Mouse (Mus musculus) heart, adult 2 months (tissue): ENCODE results near the gene Grin2c. TPM values are rescaled to one million over a fixed set of nuclear protein-coding genes. Genes with fewer than 3 reads are reported as not detected.

ENCODE experiments used
- DNase-seq, 2 experiments: peaks; one replicate each; pipeline ENCODE4 v3.0.0; 2021
- H3K27ac ChIP-seq: fragments of 200-600 bp; 2 replicates; pipeline ENCODE4 v1.8.1; 2022
- H3K27me3 ChIP-seq: fragments of 200-500 bp; 2 replicates; pipeline ENCODE4 v1.6.1; 2012; ENCODE audit warnings: mild to moderate bottlenecking, low read length, inconsistent platforms, mixed read lengths; ENCODE audit not compliant: control insufficient read depth, insufficient read depth
- H3K36me3 ChIP-seq: fragments of 200-500 bp; 2 replicates; pipeline ENCODE4 v1.6.1; 2012; ENCODE audit warnings: low read length, inconsistent platforms; ENCODE audit not compliant: control insufficient read depth, insufficient read depth
- H3K4me1 ChIP-seq: fragments of 200-500 bp; 2 replicates; pipeline ENCODE4 v1.6.1; 2011; ENCODE audit warnings: low read length; ENCODE audit not compliant: control insufficient read depth, insufficient read depth
- H3K4me3 ChIP-seq: fragments of 200-600 bp; 2 replicates; pipeline ENCODE4 v1.8.1; 2022
- H3K79me2 ChIP-seq: fragments of 200-500 bp; replicated peaks from 2 replicates; pipeline ENCODE4 v1.6.1; 2012; ENCODE audit warnings: mild to moderate bottlenecking, inconsistent platforms, low read length, moderate library complexity, mixed read lengths; ENCODE audit not compliant: control insufficient read depth, insufficient read depth
- H3K9ac ChIP-seq: fragments of 200-500 bp; 2 replicates; pipeline ENCODE4 v1.6.1; 2012; ENCODE audit warnings: low read depth, mild to moderate bottlenecking, control low read depth, inconsistent platforms, low read length, mixed read lengths
- CTCF ChIP-seq: fragments of 200-600 bp; IDR thresholded peaks from 2 replicates; pipeline ENCODE4 v1.8.1; 2022; ENCODE audit warnings: antibody characterized with exemption, mild to moderate bottlenecking, moderate library complexity
- EP300 ChIP-seq: fragments of 200-500 bp; IDR thresholded peaks from 2 replicates; pipeline ENCODE4 v1.6.1; 2011; ENCODE audit warnings: low read depth, low read length, control low read depth; ENCODE audit not compliant: insufficient read depth
- POLR2A ChIP-seq: fragments of 200-500 bp; IDR thresholded peaks from 2 replicates; pipeline ENCODE4 v1.6.1; 2011; ENCODE audit warnings: mild to moderate bottlenecking, low read depth, low read length, control low read depth; ENCODE audit not compliant: insufficient read depth
- WGBS: fragments of 180-500 bp; shearing (Covaris S2); methylation state at CpG from one replicate; pipeline ENCODE4 v1.1.7; 2018; 5-methylcytosine and 5-hydroxymethylcytosine counted together
- intact Hi-C: fragments of 180-260 bp; cut with DNase I; formaldehyde crosslinking; loops from one replicate; pipeline ENCODE4 v1.15.1; 2025
- polyA plus RNA-seq: library from polyadenylated mRNA; depleted of rRNA; stranded (reverse); fragments of >200 nt; gene quantifications from 2 replicates; pipeline ENCODE4 v1.2.3, GENCODE M21; 2012
- total RNA-seq, 2 experiments: library from RNA; stranded (reverse); gene quantifications; 2 replicates each; pipeline ENCODE4 v1.2.3; 2021

Grin2c gene
- total and polyA plus RNA-seq, 3 experiments, result 0.25 to 2.0 (median 0.26) TPM

DNA sequence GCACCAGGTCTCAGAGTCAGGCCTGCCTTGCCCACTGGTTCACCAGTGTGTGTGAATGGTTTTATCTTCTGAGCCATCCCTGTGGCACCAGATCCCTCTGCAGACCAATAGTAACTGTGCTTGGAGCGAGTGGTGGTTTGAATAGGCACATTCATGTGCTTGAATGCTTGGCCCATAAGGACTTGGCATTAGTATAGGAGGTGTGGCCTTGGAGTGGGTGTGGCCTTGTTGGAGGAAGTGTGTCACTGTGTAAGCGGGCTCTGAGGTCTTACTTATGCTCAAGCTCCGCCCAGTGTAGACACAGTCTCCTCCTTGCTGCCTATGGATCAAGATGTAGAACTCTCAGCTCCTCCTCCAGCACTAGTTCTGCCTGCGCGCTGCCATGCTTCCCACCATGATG, 20.3 kb upstream of the Grin2c start:
- Histone ChIP-seq H3K79me2 (no peaks in the 10 kb centered on the region), H3K27me3 (no peaks in the 10 kb centered on the region), H3K36me3 (no peaks in the 10 kb centered on the region), H3K4me3 (no peak overlapping the region), H3K27ac (no peak overlapping the region), H3K4me1 (peaks cover 6% of the 10 kb centered on the region; the same call in 1 of the 2 replicates), H3K9ac (no peak overlapping the region)
- 86% methylated on average over 5 of the region's 5 CpGs for WGBS
- no peak for TF ChIP-seq CTCF
- no peak for TF ChIP-seq POLR2A
- no peak for TF ChIP-seq EP300
- intact Hi-C loops, result no loop called here
- DNase-seq, result no peak

- H3K36me3 ChIP-seq, result no peaks in the 10 kb centered on the region
- intact Hi-C loops, result no loop called here
- DNase-seq, result no peak
- H3K4me1 ChIP-seq, result peaks cover 6% of the 10 kb centered on the region
- H3K79me2 ChIP-seq, result no peaks in the 10 kb centered on the region
- no peak overlapping the region for H3K27ac ChIP-seq
- no peak overlapping the region for H3K4me3 ChIP-seq
- WGBS, result 71% methylated on average over 19 of the region's 19 CpGs
- H3K9ac ChIP-seq, result no peak overlapping the region
- no peaks in the 10 kb centered on the region for H3K27me3 ChIP-seq
- no peak for TF ChIP-seq EP300
- TF ChIP-seq POLR2A, result no peak
- no peak for TF ChIP-seq CTCF
Observed at GRCm38 (mm10) chr11:115286201-115286993, 19.4 kb upstream of the Grin2c start.

- TF ChIP-seq EP300, result no peak
- no peaks in the 10 kb centered on the region for H3K27me3 ChIP-seq
- no peak for DNase-seq
- intact Hi-C loops, result no loop called here
- no peaks in the 10 kb centered on the region for H3K79me2 ChIP-seq
- 48% methylated on average over 4 of the region's 4 CpGs for WGBS
- H3K36me3 ChIP-seq, result no peaks in the 10 kb centered on the region
- H3K4me3 ChIP-seq, result no peak overlapping the region
- H3K27ac ChIP-seq, result no peak overlapping the region
- H3K9ac ChIP-seq, result no peak overlapping the region
- peaks cover 1% of the 10 kb centered on the region for H3K4me1 ChIP-seq
Observed at GRCm38 (mm10) chr11:115285282-115285681, 18.2 kb upstream of the Grin2c start.

GRCm38 (mm10) chr11:115283891-115284620, 17.0 kb upstream of the Grin2c start:
- Histone ChIP-seq H3K79me2 (no peaks in the 10 kb centered on the region), H3K27ac (no peak overlapping the region), H3K27me3 (no peaks in the 10 kb centered on the region), H3K9ac (no peak overlapping the region), H3K36me3 (no peaks in the 10 kb centered on the region), H3K4me1 (peaks cover 1% of the 10 kb centered on the region), H3K4me3 (no peak overlapping the region)
- intact Hi-C loops, result no loop called here
- TF ChIP-seq EP300 (no peak), POLR2A (no peak), CTCF (no peak)
- 85% methylated on average over 12 of the region's 12 CpGs for WGBS
- peak in 1 of 2 experiments; percentile 16 for DNase-seq

DNA sequence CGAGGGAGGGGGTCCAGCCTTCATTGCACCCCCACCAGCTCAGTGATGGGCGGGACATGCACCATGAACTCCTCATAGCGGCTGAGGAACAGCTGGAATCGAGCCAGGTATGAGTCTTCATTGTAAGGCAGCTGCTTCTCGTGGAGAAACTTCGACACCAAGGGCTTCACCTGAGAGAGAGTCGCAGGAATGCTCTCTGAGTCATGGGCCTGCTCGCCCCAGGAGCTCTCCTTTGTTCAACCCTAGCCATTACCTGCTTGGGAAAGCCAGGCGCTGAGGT, 16.4 kb upstream of the Grin2c start:
- peak in 1 of 2 experiments; percentile 15 for DNase-seq
- 82% methylated on average over 9 of the region's 9 CpGs for WGBS
- Histone ChIP-seq H3K4me3 (no peak overlapping the region), H3K27ac (no peak overlapping the region), H3K4me1 (peaks cover 1% of the 10 kb centered on the region), H3K9ac (no peak overlapping the region), H3K27me3 (no peaks in the 10 kb centered on the region), H3K36me3 (no peaks in the 10 kb centered on the region), H3K79me2 (no peaks in the 10 kb centered on the region)
- intact Hi-C loops, result no loop called here
- TF ChIP-seq POLR2A (no peak), EP300 (no peak), CTCF (no peak)
